Mouse (Mus musculus): ENCODE results near the gene Slc35f3. TPM values are rescaled to one million over a fixed set of nuclear protein-coding genes. Genes with fewer than 3 reads are reported as not detected.

The Slc35f3 gene
- polyA plus RNA-seq, 1 experiment from 2014 or later: 0.14 TPM

DNA sequence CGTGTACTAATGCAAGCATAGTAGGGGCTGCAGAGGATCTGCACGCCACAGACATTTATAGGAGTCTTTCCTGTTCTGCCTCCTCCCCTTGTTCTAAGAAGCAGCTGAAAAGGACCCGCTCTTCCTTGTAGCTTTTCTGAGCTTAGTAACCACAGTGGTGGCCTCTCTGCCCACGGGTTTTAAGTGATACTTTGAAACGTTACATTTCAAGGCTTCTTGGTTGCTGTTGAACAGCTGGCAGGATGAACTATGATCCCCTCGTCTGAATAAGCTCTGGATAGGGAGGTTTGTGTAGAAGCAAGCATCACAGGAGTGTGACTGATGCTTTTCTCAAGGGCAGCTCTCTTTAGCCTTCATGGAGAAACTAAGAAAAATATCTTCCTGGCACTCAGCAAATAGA, 28.6 kb upstream of the Slc35f3 start:
- no peak for DNase-seq (ENCODE audit: low spot score)
- no peaks in the 10 kb centered on the region for H3K9me3 ChIP-seq (replicated peaks; ENCODE audit: control insufficient read depth, low read length)
- H3K27ac ChIP-seq (replicated peaks; ENCODE audit: low read depth, low read length): no peak overlapping the region
- H3K9ac ChIP-seq (replicated peaks; ENCODE audit: low read length): no peak overlapping the region
- no peak overlapping the region for H3K4me2 ChIP-seq (ENCODE audit: low read depth, low read length)
- no peaks in the 10 kb centered on the region for H3K4me1 ChIP-seq (ENCODE audit: control insufficient read depth, insufficient read depth, low read length)
- no peaks in the 10 kb centered on the region for H3K27me3 ChIP-seq (ENCODE audit: control insufficient read depth, insufficient read depth, low read length)
- ATAC-seq (replicated peaks; ENCODE audit: insufficient number of reproducible peaks, low FRiP score, low TSS enrichment, low read depth): no peak
- H3K36me3 ChIP-seq (replicated peaks; ENCODE audit: control insufficient read depth, insufficient read depth, low read depth, low read length): no peaks in the 10 kb centered on the region
- 55% methylated on average over 6 of the region's 6 CpGs for WGBS
- no peak overlapping the region for H3K4me3 ChIP-seq (ENCODE audit: low read depth, low read length)

DNA sequence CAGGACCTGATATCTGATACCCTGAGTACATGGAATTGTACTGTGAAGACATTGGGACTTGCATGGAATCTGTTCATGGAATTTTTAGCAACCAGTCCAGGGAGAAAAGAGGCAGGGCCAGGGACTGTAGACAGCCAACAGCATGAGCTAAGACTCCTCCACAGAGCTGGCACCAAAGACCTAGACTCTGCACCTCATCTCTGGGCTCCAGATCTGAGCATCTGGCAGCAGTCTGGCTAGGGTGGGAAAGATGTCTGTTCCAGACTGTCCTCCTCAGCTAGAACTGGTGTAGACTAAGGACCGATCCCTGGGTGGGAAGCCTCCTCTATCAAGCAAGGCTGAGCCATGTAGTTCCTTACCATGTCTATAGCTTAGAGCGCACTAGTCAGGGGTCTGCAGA, 25.9 kb upstream of the Slc35f3 start:
- Histone ChIP-seq H3K4me2 (ENCODE audit: low read depth, low read length) (no peak overlapping the region), H3K27me3 (ENCODE audit: control insufficient read depth, insufficient read depth, low read length) (no peaks in the 10 kb centered on the region), H3K4me3 (ENCODE audit: low read depth, low read length) (no peak overlapping the region), H3K9ac (replicated peaks; ENCODE audit: low read length) (no peak overlapping the region), H3K36me3 (replicated peaks; ENCODE audit: control insufficient read depth, insufficient read depth, low read depth, low read length) (no peaks in the 10 kb centered on the region), H3K4me1 (ENCODE audit: control insufficient read depth, insufficient read depth, low read length) (no peaks in the 10 kb centered on the region), H3K27ac (replicated peaks; ENCODE audit: low read depth, low read length) (no peak overlapping the region), H3K9me3 (replicated peaks; ENCODE audit: control insufficient read depth, low read length) (no peaks in the 10 kb centered on the region)
- 92% methylated on average over 2 of the region's 2 CpGs for WGBS
- DNase-seq (ENCODE audit: low spot score) (no peak), ATAC-seq (replicated peaks; ENCODE audit: insufficient number of reproducible peaks, low FRiP score, low TSS enrichment, low read depth) (no peak)

DNA sequence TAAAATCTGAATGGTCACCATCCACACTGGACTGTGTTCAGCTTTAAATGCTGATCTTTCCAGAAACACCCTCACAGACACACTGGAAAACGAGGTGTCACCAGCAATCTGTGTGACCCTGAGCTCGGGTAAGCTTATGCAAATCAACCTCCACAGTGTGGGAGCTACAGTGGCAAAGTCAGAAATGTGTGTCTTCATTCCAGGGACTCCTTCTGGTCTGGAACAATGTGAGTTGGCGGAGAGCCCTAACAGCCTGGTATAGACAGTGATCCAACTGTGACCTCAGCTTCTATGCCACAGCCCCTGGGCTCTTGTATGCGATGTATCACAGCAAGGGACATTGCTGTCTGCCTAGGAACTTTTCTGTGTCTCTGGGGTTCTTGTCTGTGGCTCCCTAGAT, 25.3 kb upstream of the Slc35f3 start:
- Histone ChIP-seq H3K9me3 (replicated peaks; ENCODE audit: control insufficient read depth, low read length) (no peaks in the 10 kb centered on the region), H3K4me2 (ENCODE audit: low read depth, low read length) (no peak overlapping the region), H3K27ac (replicated peaks; ENCODE audit: low read depth, low read length) (no peak overlapping the region), H3K9ac (replicated peaks; ENCODE audit: low read length) (no peak overlapping the region), H3K36me3 (replicated peaks; ENCODE audit: control insufficient read depth, insufficient read depth, low read depth, low read length) (no peaks in the 10 kb centered on the region), H3K27me3 (ENCODE audit: control insufficient read depth, insufficient read depth, low read length) (no peaks in the 10 kb centered on the region), H3K4me3 (ENCODE audit: low read depth, low read length) (no peak overlapping the region), H3K4me1 (ENCODE audit: control insufficient read depth, insufficient read depth, low read length) (no peaks in the 10 kb centered on the region)
- WGBS: 62% methylated on average over 4 of the region's 4 CpGs
- ATAC-seq (replicated peaks; ENCODE audit: insufficient number of reproducible peaks, low FRiP score, low TSS enrichment, low read depth) (no peak), DNase-seq (ENCODE audit: low spot score) (no peak)

DNA sequence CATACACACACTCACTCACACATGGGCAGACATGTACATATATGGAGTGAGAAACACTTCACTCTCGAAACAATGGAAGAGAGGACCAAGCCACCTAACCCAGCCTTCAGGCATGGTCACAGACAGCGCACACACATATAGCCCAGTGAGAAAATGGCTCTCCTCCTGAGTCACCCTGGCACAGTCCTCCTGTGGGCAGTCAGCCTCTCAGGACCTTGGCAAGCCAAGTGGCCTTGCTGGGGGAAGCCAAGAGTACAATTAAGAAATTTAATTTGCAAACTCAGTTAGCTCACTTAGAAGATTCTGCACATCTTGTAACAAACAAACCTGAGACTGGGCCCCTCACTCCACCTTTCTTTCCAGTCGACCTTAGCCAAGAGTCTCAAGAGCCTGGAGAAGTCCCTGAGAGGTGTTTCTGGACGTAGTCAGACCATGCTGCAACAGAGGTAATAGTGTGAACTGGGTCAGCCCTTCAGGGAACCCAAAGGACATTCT, 23.4 kb upstream of the Slc35f3 start:
- no peaks in the 10 kb centered on the region for H3K36me3 ChIP-seq (replicated peaks; ENCODE audit: control insufficient read depth, insufficient read depth, low read depth, low read length)
- H3K4me2 ChIP-seq (ENCODE audit: low read depth, low read length): no peak overlapping the region
- H3K27me3 ChIP-seq (ENCODE audit: control insufficient read depth, insufficient read depth, low read length): no peaks in the 10 kb centered on the region
- no peak overlapping the region for H3K4me3 ChIP-seq (ENCODE audit: low read depth, low read length)
- ATAC-seq (replicated peaks; ENCODE audit: insufficient number of reproducible peaks, low FRiP score, low TSS enrichment, low read depth) (no peak), DNase-seq (ENCODE audit: low spot score) (no peak)
- no peak overlapping the region for H3K9ac ChIP-seq (replicated peaks; ENCODE audit: low read length)
- no peaks in the 10 kb centered on the region for H3K9me3 ChIP-seq (replicated peaks; ENCODE audit: control insufficient read depth, low read length)
- H3K4me1 ChIP-seq (ENCODE audit: control insufficient read depth, insufficient read depth, low read length): no peaks in the 10 kb centered on the region
- WGBS: 68% methylated on average over 4 of the region's 4 CpGs
- no peak overlapping the region for H3K27ac ChIP-seq (replicated peaks; ENCODE audit: low read depth, low read length)

DNA sequence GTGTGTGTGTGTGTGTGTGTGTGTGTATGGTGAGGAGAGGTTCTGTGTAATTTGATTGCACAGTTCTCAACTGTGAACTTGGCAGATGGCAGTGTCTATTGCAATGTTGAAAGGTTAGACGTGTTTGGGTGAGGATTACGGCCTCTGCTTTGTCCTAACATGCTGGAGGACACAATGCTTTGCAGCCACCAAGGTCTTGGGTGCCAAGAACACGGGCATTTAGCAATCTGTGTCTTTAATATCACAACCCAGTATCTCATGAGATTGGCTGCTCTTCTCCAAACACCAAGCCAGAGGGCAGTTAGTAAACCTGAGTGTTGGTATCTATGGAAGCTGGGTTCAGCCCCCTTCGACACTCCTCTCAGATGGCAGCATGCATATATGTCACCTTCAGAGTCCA, 22.5 kb upstream of the Slc35f3 start:
- no peak overlapping the region for H3K9ac ChIP-seq (replicated peaks; ENCODE audit: low read length)
- DNase-seq (ENCODE audit: low spot score) (no peak), ATAC-seq (replicated peaks; ENCODE audit: insufficient number of reproducible peaks, low FRiP score, low TSS enrichment, low read depth) (no peak)
- H3K4me2 ChIP-seq (ENCODE audit: low read depth, low read length): no peak overlapping the region
- no peaks in the 10 kb centered on the region for H3K36me3 ChIP-seq (replicated peaks; ENCODE audit: control insufficient read depth, insufficient read depth, low read depth, low read length)
- no peaks in the 10 kb centered on the region for H3K9me3 ChIP-seq (replicated peaks; ENCODE audit: control insufficient read depth, low read length)
- no peaks in the 10 kb centered on the region for H3K4me1 ChIP-seq (ENCODE audit: control insufficient read depth, insufficient read depth, low read length)
- WGBS: 84% methylated on average over 4 of the region's 4 CpGs
- no peaks in the 10 kb centered on the region for H3K27me3 ChIP-seq (ENCODE audit: control insufficient read depth, insufficient read depth, low read length)
- no peak overlapping the region for H3K27ac ChIP-seq (replicated peaks; ENCODE audit: low read depth, low read length)
- H3K4me3 ChIP-seq (ENCODE audit: low read depth, low read length): no peak overlapping the region

DNA sequence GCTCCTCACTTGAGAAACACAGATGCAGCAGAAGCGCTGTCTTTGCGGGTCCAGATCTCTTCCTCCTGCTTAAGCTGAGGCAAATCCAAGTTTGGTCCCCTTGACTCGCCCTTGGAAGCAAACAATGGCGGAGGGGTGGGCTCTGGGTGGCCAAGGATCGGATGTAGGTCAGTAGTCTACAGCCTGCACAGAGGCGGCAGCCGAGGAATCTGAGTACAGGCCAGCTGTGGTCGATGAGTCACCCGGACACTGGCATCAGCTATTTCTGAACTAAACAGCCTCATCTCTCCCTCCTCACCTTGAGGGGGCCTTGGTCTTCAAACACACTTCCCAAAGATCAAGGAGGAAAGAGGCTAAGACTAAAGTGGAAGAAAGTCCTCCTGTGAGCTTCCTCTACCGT, 6.4 kb upstream of the Slc35f3 start:
- Histone ChIP-seq H3K27me3 (ENCODE audit: control insufficient read depth, insufficient read depth, low read length) (no peaks in the 10 kb centered on the region), H3K36me3 (replicated peaks; ENCODE audit: control insufficient read depth, insufficient read depth, low read depth, low read length) (no peaks in the 10 kb centered on the region), H3K9ac (replicated peaks; ENCODE audit: low read length) (no peak overlapping the region), H3K4me1 (ENCODE audit: control insufficient read depth, insufficient read depth, low read length) (no peaks in the 10 kb centered on the region), H3K4me2 (ENCODE audit: low read depth, low read length) (no peak overlapping the region), H3K9me3 (replicated peaks; ENCODE audit: control insufficient read depth, low read length) (no peaks in the 10 kb centered on the region), H3K4me3 (ENCODE audit: low read depth, low read length) (no peak overlapping the region), H3K27ac (replicated peaks; ENCODE audit: low read depth, low read length) (no peak overlapping the region)
- 84% methylated on average over 10 of the region's 10 CpGs for WGBS
- DNase-seq (ENCODE audit: low spot score) (no peak), ATAC-seq (replicated peaks; ENCODE audit: insufficient number of reproducible peaks, low FRiP score, low TSS enrichment, low read depth) (no peak)

DNA sequence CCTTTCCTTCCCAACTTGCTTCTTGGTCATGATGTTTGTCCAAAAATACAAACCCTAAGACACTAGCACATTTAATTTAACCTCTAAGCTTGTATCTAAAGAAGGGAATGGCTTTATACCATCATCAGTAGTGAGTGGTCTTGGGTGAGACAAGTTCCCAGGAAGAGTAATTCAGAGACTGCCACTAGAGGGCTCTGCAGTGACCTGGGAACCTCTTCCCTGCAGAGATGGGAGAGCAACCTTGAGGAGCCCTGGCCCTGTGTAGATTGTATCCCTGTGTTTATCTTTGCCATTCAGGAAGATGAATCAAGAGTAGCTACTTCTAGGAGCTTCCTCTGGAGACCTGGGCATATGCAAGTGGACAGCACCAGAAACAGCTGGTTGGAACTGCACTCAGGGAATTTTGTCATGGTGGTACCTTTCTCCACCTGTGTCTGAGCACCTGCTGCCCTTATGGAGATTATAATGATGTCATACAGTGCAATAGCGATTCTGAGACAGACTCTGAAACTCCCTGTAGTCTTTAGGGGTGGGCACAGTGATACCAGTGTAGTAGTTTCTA, 993 bp upstream of the Slc35f3 start:
- no peaks in the 10 kb centered on the region for H3K36me3 ChIP-seq (replicated peaks; ENCODE audit: control insufficient read depth, insufficient read depth, low read depth, low read length)
- ATAC-seq (replicated peaks; ENCODE audit: insufficient number of reproducible peaks, low FRiP score, low TSS enrichment, low read depth) (no peak; the same call in 1 of the 2 replicates), DNase-seq (ENCODE audit: low spot score) (peak; percentile 76)
- H3K4me1 ChIP-seq (ENCODE audit: control insufficient read depth, insufficient read depth, low read length): no peaks in the 10 kb centered on the region
- no peak overlapping the region for H3K4me3 ChIP-seq (ENCODE audit: low read depth, low read length)
- no peak overlapping the region for H3K4me2 ChIP-seq (ENCODE audit: low read depth, low read length)
- WGBS: 26% methylated on average over 1 of the region's 1 CpGs
- peaks cover 17% of the 10 kb centered on the region for H3K27me3 ChIP-seq (ENCODE audit: control insufficient read depth, insufficient read depth, low read length)
- no peak overlapping the region for H3K27ac ChIP-seq (replicated peaks; ENCODE audit: low read depth, low read length)
- no peak overlapping the region for H3K9ac ChIP-seq (replicated peaks; ENCODE audit: low read length)
- H3K9me3 ChIP-seq (replicated peaks; ENCODE audit: control insufficient read depth, low read length): no peaks in the 10 kb centered on the region

DNA sequence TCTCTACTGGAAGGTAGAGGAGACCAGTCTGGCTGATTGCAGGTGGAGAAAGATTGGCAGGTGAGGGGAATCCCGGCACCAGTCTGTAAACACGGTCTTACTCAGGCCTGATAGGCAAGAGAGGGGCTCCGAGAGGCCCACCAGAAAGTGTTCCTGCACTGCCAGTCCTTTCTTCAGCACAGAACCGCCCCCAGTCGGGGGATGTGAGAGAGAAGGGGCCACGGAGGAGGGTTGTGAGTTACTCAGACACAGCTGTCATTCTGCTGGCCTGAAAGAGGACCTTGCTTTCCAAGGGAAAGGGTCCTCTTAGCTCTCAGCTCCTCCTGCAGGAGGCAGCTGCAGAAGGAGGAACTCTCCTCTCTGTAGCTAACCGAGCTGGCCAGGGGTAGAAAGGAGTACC, 975 bp downstream of the Slc35f3 start:
- Histone ChIP-seq H3K27me3 (ENCODE audit: control insufficient read depth, insufficient read depth, low read length) (peaks cover 17% of the 10 kb centered on the region), H3K9me3 (replicated peaks; ENCODE audit: control insufficient read depth, low read length) (no peaks in the 10 kb centered on the region), H3K4me1 (ENCODE audit: control insufficient read depth, insufficient read depth, low read length) (no peaks in the 10 kb centered on the region), H3K27ac (replicated peaks; ENCODE audit: low read depth, low read length) (no peak overlapping the region), H3K9ac (replicated peaks; ENCODE audit: low read length) (no peak overlapping the region), H3K4me3 (ENCODE audit: low read depth, low read length) (no peak overlapping the region), H3K36me3 (replicated peaks; ENCODE audit: control insufficient read depth, insufficient read depth, low read depth, low read length) (no peaks in the 10 kb centered on the region), H3K4me2 (ENCODE audit: low read depth, low read length) (no peak overlapping the region)
- ATAC-seq (replicated peaks; ENCODE audit: insufficient number of reproducible peaks, low FRiP score, low TSS enrichment, low read depth) (no peak), DNase-seq (ENCODE audit: low spot score) (no peak)
- WGBS: 23% methylated on average over 7 of the region's 7 CpGs
